Mouse (Mus musculus) kidney, embryonic 15.5 days (tissue): ENCODE data around the gene Scel. TPM values are rescaled to one million over a fixed set of nuclear protein-coding genes. Genes with fewer than 3 reads are reported as not detected.
A peak's percentile ranks its signal among the peaks of the same experiment; 100 is the strongest.

ENCODE experiments used
- ATAC-seq: fragments of 200-750 bp; cut with Nextera tagmentation; replicated peaks from 2 replicates; pipeline ENCODE4 v1.8.0; 2017; ENCODE audit warnings: moderate TSS enrichment; ENCODE audit not compliant: low FRiP score
- H3K27ac ChIP-seq: fragments of 300-500 bp; sonication (generic); 2 replicates; pipeline ENCODE4 v1.5.1; 2015; ENCODE audit warnings: mild to moderate bottlenecking, inconsistent platforms
- H3K27me3 ChIP-seq: fragments of 300-500 bp; sonication (generic); 2 replicates; pipeline ENCODE4 v1.6.1; 2015; ENCODE audit warnings: inconsistent platforms
- H3K36me3 ChIP-seq: fragments of 300-500 bp; sonication (generic); 2 replicates; pipeline ENCODE4 v1.6.1; 2015; ENCODE audit warnings: inconsistent platforms
- H3K4me1 ChIP-seq: fragments of 300-500 bp; sonication (generic); 2 replicates; pipeline ENCODE4 v1.6.1; 2015; ENCODE audit warnings: inconsistent platforms
- H3K4me2 ChIP-seq: fragments of 300-500 bp; sonication (generic); 2 replicates; pipeline ENCODE4 v1.6.1; 2015; ENCODE audit warnings: moderate library complexity, mild to moderate bottlenecking, inconsistent platforms
- H3K4me3 ChIP-seq: fragments of 300-500 bp; sonication (generic); replicated peaks from 2 replicates; pipeline ENCODE4 v1.5.1; 2015; ENCODE audit warnings: mild to moderate bottlenecking, inconsistent platforms
- H3K9ac ChIP-seq: fragments of 300-500 bp; sonication (generic); 2 replicates; pipeline ENCODE4 v1.6.1; 2015; ENCODE audit warnings: mild to moderate bottlenecking, inconsistent platforms
- H3K9me3 ChIP-seq: fragments of 300-500 bp; sonication (generic); replicated peaks from 2 replicates; pipeline ENCODE4 v1.6.1; 2016; ENCODE audit warnings: inconsistent platforms
- WGBS: fragments of 180-500 bp; shearing (Covaris S2); methylation state at CpG from one replicate; pipeline ENCODE4 v1.1.7; 2015; ENCODE audit warnings: mixed read lengths; 5-methylcytosine and 5-hydroxymethylcytosine counted together
- polyA plus RNA-seq: library from polyadenylated mRNA; unstranded; fragments of >200 nt; fragmentation: Nextera tagmentation; extraction: Ambion mirVana; gene quantifications from 2 replicates; pipeline ENCODE4 v1.2.1, GENCODE M21; 2015

The Scel gene
- polyA plus RNA-seq, 1 experiment from 2014 or later, result 2.8 TPM

- Histone ChIP-seq H3K27me3 (peaks cover 9% of the 10 kb centered on the region; the same call in 1 of the 2 replicates), H3K9ac (no peak overlapping the region), H3K27ac (no peak overlapping the region), H3K4me3 (no peak overlapping the region), H3K36me3 (no peaks in the 10 kb centered on the region), H3K9me3 (no peaks in the 10 kb centered on the region), H3K4me1 (0 out of 2 replicates have a peak, but pooled peaks cover 3% of the 10 kb centered on the region), H3K4me2 (no peak overlapping the region)
- 58% methylated on average over 3 of the region's 3 CpGs for WGBS
- ATAC-seq, result no peak
Observed at GRCm38 (mm10) chr14:103643933-103644332, 130.8 kb downstream of the Scel start.

- H3K4me1 ChIP-seq, result peaks cover 23% of the 10 kb centered on the region
- H3K4me3 ChIP-seq, result no peak overlapping the region
- no peak for ATAC-seq
- H3K9ac ChIP-seq, result no peak overlapping the region
- peaks cover 38% of the 10 kb centered on the region for H3K27me3 ChIP-seq
- H3K27ac ChIP-seq, result no peak overlapping the region
- no peak overlapping the region for H3K4me2 ChIP-seq
- no peaks in the 10 kb centered on the region for H3K9me3 ChIP-seq
- WGBS, result 87% methylated on average over 2 of the region's 2 CpGs
- no peaks in the 10 kb centered on the region for H3K36me3 ChIP-seq
Observed at GRCm38 (mm10) chr14:103647981-103648380, 134.8 kb downstream of the Scel start.

- ATAC-seq, result no peak
- Histone ChIP-seq H3K36me3 (no peaks in the 10 kb centered on the region), H3K9me3 (no peaks in the 10 kb centered on the region), H3K27ac (no peak overlapping the region), H3K9ac (no peak overlapping the region), H3K4me3 (0 out of 2 replicates have a peak overlapping the region, but pooled peaks have one; percentile 0), H3K27me3 (peaks cover 38% of the 10 kb centered on the region), H3K4me1 (peaks cover 23% of the 10 kb centered on the region), H3K4me2 (peak overlapping the region; percentile 95)
- 43% methylated on average over 12 of the region's 12 CpGs for WGBS
Observed at GRCm38 (mm10) chr14:103648623-103649255, 135.6 kb downstream of the Scel start.

GRCm38 (mm10) chr14:103649302-103649701 lies 136.2 kb downstream of the Scel start:
- Histone ChIP-seq H3K4me1 (peaks cover 23% of the 10 kb centered on the region), H3K27me3 (peaks cover 38% of the 10 kb centered on the region), H3K9me3 (no peaks in the 10 kb centered on the region), H3K4me2 (peak overlapping the region; percentile 95), H3K9ac (no peak overlapping the region), H3K27ac (no peak overlapping the region), H3K36me3 (no peaks in the 10 kb centered on the region), H3K4me3 (peak overlapping the region; percentile 75; the same call in 1 of the 2 replicates)
- 50% methylated on average over 4 of the region's 4 CpGs for WGBS
- no peak for ATAC-seq

GRCm38 (mm10) chr14:103649896-103650334 lies 136.8 kb downstream of the Scel start, which contains the start of gene Slain1:
Gene Slain1 (plus strand): TSS chr14:103650228.
- peak within 1 kb of the TSS; percentile 95 for H3K4me2 ChIP-seq
- no peaks in the 10 kb centered on the region for H3K36me3 ChIP-seq
- H3K27me3 ChIP-seq, result peaks cover 38% of the 10 kb centered on the region
- H3K9ac ChIP-seq, result peak within 1 kb of the TSS; percentile 62
- H3K4me1 ChIP-seq, result peaks cover 23% of the 10 kb centered on the region
- peak within 1 kb of the TSS; percentile 90 for H3K27ac ChIP-seq
- H3K4me3 ChIP-seq, result peak within 1 kb of the TSS; percentile 75
- H3K9me3 ChIP-seq, result no peaks in the 10 kb centered on the region
- peak; percentile 98 for ATAC-seq
- under 1% methylated on average over 32 of the region's 32 CpGs for WGBS

- Histone ChIP-seq H3K4me2 (peak overlapping the region; percentile 95), H3K27ac (peak overlapping the region; percentile 90), H3K9me3 (no peaks in the 10 kb centered on the region), H3K27me3 (peaks cover 38% of the 10 kb centered on the region), H3K36me3 (no peaks in the 10 kb centered on the region), H3K4me1 (peaks cover 23% of the 10 kb centered on the region), H3K9ac (peak overlapping the region; percentile 62), H3K4me3 (peak overlapping the region; percentile 75)
- peak; percentile 82 for ATAC-seq
- WGBS, result 0% methylated on average over 46 of the region's 67 CpGs
Observed at GRCm38 (mm10) chr14:103650413-103651101, 137.4 kb downstream of the Scel start.

- H3K4me3 ChIP-seq, result peak overlapping the region; percentile 75
- H3K4me2 ChIP-seq, result peak overlapping the region; percentile 95
- WGBS, result 4% methylated on average over 11 of the region's 11 CpGs
- peak; percentile 8; the same call in 1 of the 2 replicates for ATAC-seq
- H3K27me3 ChIP-seq, result peaks cover 38% of the 10 kb centered on the region
- peak overlapping the region; percentile 62 for H3K9ac ChIP-seq
- no peaks in the 10 kb centered on the region for H3K36me3 ChIP-seq
- no peaks in the 10 kb centered on the region for H3K9me3 ChIP-seq
- peaks cover 23% of the 10 kb centered on the region for H3K4me1 ChIP-seq
- H3K27ac ChIP-seq, result peak overlapping the region; percentile 90
Observed at GRCm38 (mm10) chr14:103651106-103651505, 138.0 kb downstream of the Scel start.

GRCm38 (mm10) chr14:103651562-103651961 lies 138.4 kb downstream of the Scel start:
- H3K4me2 ChIP-seq, result peak overlapping the region; percentile 95
- no peak for ATAC-seq
- H3K27me3 ChIP-seq, result peaks cover 38% of the 10 kb centered on the region
- H3K4me3 ChIP-seq, result peak overlapping the region; percentile 75
- no peaks in the 10 kb centered on the region for H3K36me3 ChIP-seq
- no peaks in the 10 kb centered on the region for H3K9me3 ChIP-seq
- no peak overlapping the region for H3K9ac ChIP-seq
- H3K4me1 ChIP-seq, result peaks cover 23% of the 10 kb centered on the region
- H3K27ac ChIP-seq, result no peak overlapping the region
- 55% methylated on average over 2 of the region's 2 CpGs for WGBS

- 85% methylated on average over 5 of the region's 5 CpGs for WGBS
- no peaks in the 10 kb centered on the region for H3K36me3 ChIP-seq
- peaks cover 36% of the 10 kb centered on the region for H3K27me3 ChIP-seq
- no peak overlapping the region for H3K27ac ChIP-seq
- peaks cover 23% of the 10 kb centered on the region for H3K4me1 ChIP-seq
- H3K9ac ChIP-seq, result no peak overlapping the region
- no peak for ATAC-seq
- no peak overlapping the region for H3K4me3 ChIP-seq
- no peaks in the 10 kb centered on the region for H3K9me3 ChIP-seq
- H3K4me2 ChIP-seq, result no peak overlapping the region
Observed at GRCm38 (mm10) chr14:103652524-103652923, 139.4 kb downstream of the Scel start.

- Histone ChIP-seq H3K4me1 (peaks cover 21% of the 10 kb centered on the region), H3K9ac (no peak overlapping the region), H3K9me3 (no peaks in the 10 kb centered on the region), H3K4me3 (no peak overlapping the region), H3K4me2 (no peak overlapping the region), H3K27me3 (peaks cover 31% of the 10 kb centered on the region), H3K36me3 (no peaks in the 10 kb centered on the region), H3K27ac (no peak overlapping the region)
- WGBS, result 62% methylated on average over 5 of the region's 5 CpGs
- no peak for ATAC-seq
Observed at GRCm38 (mm10) chr14:103653800-103654199, 140.7 kb downstream of the Scel start.

GRCm38 (mm10) chr14:103655448-103655847 lies 142.3 kb downstream of the Scel start:
- H3K4me2 ChIP-seq, result no peak overlapping the region
- H3K36me3 ChIP-seq, result no peaks in the 10 kb centered on the region
- peaks cover 12% of the 10 kb centered on the region for H3K4me1 ChIP-seq
- H3K27me3 ChIP-seq, result peaks cover 18% of the 10 kb centered on the region
- H3K4me3 ChIP-seq, result no peak overlapping the region
- no peak for ATAC-seq
- H3K27ac ChIP-seq, result no peak overlapping the region
- H3K9ac ChIP-seq, result no peak overlapping the region
- 78% methylated on average over 5 of the region's 5 CpGs for WGBS
- no peaks in the 10 kb centered on the region for H3K9me3 ChIP-seq

GRCm38 (mm10) chr14:103657876-103658275 lies 144.7 kb downstream of the Scel start:
- H3K36me3 ChIP-seq, result no peaks in the 10 kb centered on the region
- WGBS, result 62% methylated on average over 4 of the region's 4 CpGs
- ATAC-seq, result no peak
- no peak overlapping the region for H3K4me3 ChIP-seq
- H3K27me3 ChIP-seq, result no peaks in the 10 kb centered on the region
- no peak overlapping the region for H3K4me2 ChIP-seq
- H3K27ac ChIP-seq, result no peak overlapping the region
- no peak overlapping the region for H3K9ac ChIP-seq
- H3K4me1 ChIP-seq, result no peaks in the 10 kb centered on the region
- no peaks in the 10 kb centered on the region for H3K9me3 ChIP-seq
